Mouse (Mus musculus) liver, embryonic 14.5 days (tissue): ENCODE measurements around the gene Top1.

Experiments
- CTCF ChIP-seq: IDR thresholded peaks from 2 replicates; pipeline ENCODE4 v1.5.1; 2016; ENCODE audit warnings: antibody characterized with exemption, low read depth, control low read depth
- EP300 ChIP-seq: IDR thresholded peaks from 2 replicates; pipeline ENCODE4 v1.6.1; 2016; ENCODE audit warnings: antibody characterized with exemption, low read depth

DNA sequence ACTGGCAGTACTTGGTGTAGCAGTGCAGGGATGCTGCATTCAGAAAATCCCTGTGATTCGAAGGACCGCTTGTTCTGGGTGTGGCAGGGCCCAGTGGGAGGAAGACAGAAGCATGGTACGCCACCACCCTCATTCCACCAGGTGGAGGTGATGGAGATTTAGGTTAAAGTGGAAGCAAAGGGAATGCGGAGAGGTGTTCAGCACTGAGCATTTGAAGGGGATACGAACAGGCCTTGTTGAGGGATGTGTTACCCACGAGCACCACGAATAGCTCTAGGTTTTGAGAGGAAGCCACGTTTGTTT, 16.2 kb upstream of the Top1 start:
- no peak for TF ChIP-seq CTCF
- TF ChIP-seq EP300, result no peak
